Mouse (Mus musculus) liver, postnatal 0 days (tissue): ENCODE results near the gene Vwf.

Experiments
- CTCF ChIP-seq: sonication (generic); IDR thresholded peaks from 2 replicates; pipeline ENCODE4 v1.5.1; 2016; ENCODE audit warnings: antibody characterized with exemption, low read depth
- EP300 ChIP-seq: IDR thresholded peaks from 2 replicates; pipeline ENCODE4 v1.6.1; 2016; ENCODE audit warnings: antibody characterized with exemption, low read depth, mild to moderate bottlenecking

- TF ChIP-seq CTCF (peak; percentile 98), EP300 (no peak)
Observed at GRCm38 (mm10) chr6:125600036-125600558, 53.5 kb downstream of the Vwf start.
